ENCODE assay signal across 8 mouse cellular contexts in genomic region chr13:62652681-62653368, GRCm38 (mm10). TPM values are rescaled to one million over a fixed set of nuclear protein-coding genes. Genes with fewer than 3 reads are reported as not detected.
DNase-seq lines count a peak whose midpoint lies in the region; ATAC-seq and TF ChIP-seq lines count a peak whose summit lies in the region.
"Not testable (repeated sequence)": the region's sequence is repeated elsewhere in the genome, so short reads cannot be mapped to it uniquely, and the experiment has no call there.

No protein-coding gene starts in this region.

- peak; percentile 90 for DNase-seq in ZHBTc4 (ENCODE audit: low read depth, low spot score)
- peak; percentile 32 to 33 for DNase-seq in gastrocnemius, adult 8-10 months (ENCODE audit: low spot score in 2 of 2)
- peak; percentile 56 for DNase-seq in hindlimb bud, embryonic 11.5 days (ENCODE audit: extremely low spot score, low read depth, low spot score)
- DNase-seq in left cerebral cortex, adult 2 months (ENCODE audit: extremely low spot score in 1 of 2, low spot score in 2 of 2), result peak; percentile 51 to 66
- peak; percentile 66 for DNase-seq in retina, postnatal 7 days (ENCODE audit: low read depth, low spot score)
- peak; percentile 41 for DNase-seq in urinary bladder, adult 2 months (ENCODE audit: low spot score)

- H3K27ac ChIP-seq in left cerebral cortex, adult 2 months, result 0 out of 2 replicates have a peak overlapping the region, but pooled peaks have one; percentile 55
- 0 out of 2 replicates have a peak overlapping the region, but pooled peaks have one; percentile 4 for H3K27ac ChIP-seq in macrophage

- intact Hi-C loops in left cerebral cortex, adult 2 months (cut with DNase I), result not testable (repeated sequence)

- not testable (repeated sequence) for TF ChIP-seq CTCF in left cerebral cortex, adult 2 months (IDR thresholded peaks at IDR 0.05)

- peak overlapping the region; percentile 53 for H3K4me3 ChIP-seq in left cerebral cortex, adult 2 months
- peak overlapping the region; percentile 61 for H3K4me3 ChIP-seq in macrophage (ENCODE audit: inconsistent target)

- 2% methylated on average over 14 of the region's 16 CpGs for WGBS in macrophage (ENCODE audit: missing documents)

- ATAC-seq in common myeloid progenitor, adult 5-6 weeks (replicated peaks; ENCODE audit: low read depth, poor library complexity, severe bottlenecking), result peak; percentile 100

- H3K79me2 ChIP-seq in macrophage (ENCODE audit: inconsistent target), result not testable (repeated sequence)

- H3K36me3 ChIP-seq in macrophage (ENCODE audit: inconsistent target), result not testable (repeated sequence)

RNA-seq across cellular contexts. Expression of gene 6720489N17Rik, which starts 28.8 kb away (rescaled TPM):
- total RNA-seq in common myeloid progenitor, adult 5-6 weeks (2017), result 8.9 and 18.6 TPM in 2 replicates
- total RNA-seq in gastrocnemius, adult 8-10 months (2022), result 1 to 10 TPM in 3 of 4 experiments, under 1 TPM in 1; 0.56 to 1.3 (median 1.2) TPM
- total RNA-seq in left cerebral cortex, adult 2 months (2021), result 1 to 10 TPM; 3.3 TPM
- 1 to 10 TPM in 20 of 26 experiments, under 1 TPM in 6; 0.37 to 8.0 (median 2.2) TPM for total RNA-seq in macrophage (2018; cell fraction: chromatin; rRNA removed)
- 1 to 10 TPM in 19 of 26 experiments, under 1 TPM in 7; 0.38 to 3.4 (median 1.5) TPM for total RNA-seq in macrophage (2018; cell fraction: cytosol; rRNA removed)
- total RNA-seq in macrophage (2018; cell fraction: nucleus; rRNA removed), result 1 to 10 TPM in 20 of 26 experiments, under 1 TPM in 6; 0.29 to 7.5 (median 2.1) TPM
- 0.79 to 2.9 TPM (median 2.0 TPM) in 3 replicates for polyA plus RNA-seq in macrophage (2018)
- polyA plus RNA-seq in urinary bladder, adult 2 months (2012; rRNA removed), result 5.8 and 5.9 TPM in 2 replicates

Comparison
In these comparisons a context has a peak if more than half of its experiments do, and no peak if none do; other contexts are left out.
1. Peak in every context shown above with its lines: DNase-seq, ATAC-seq, H3K4me3 ChIP-seq and H3K27ac ChIP-seq.
2. DNase-seq: peak in every context shown above with its lines; median percentile 90 in ZHBTc4; 66 in retina, postnatal 7 days; 58 in left cerebral cortex, adult 2 months; 56 in hindlimb bud, embryonic 11.5 days; 41 in urinary bladder, adult 2 months; 32 in gastrocnemius, adult 8-10 months.